Mouse (Mus musculus) hindbrain, postnatal 0 days (tissue): ENCODE results near the gene Slc6a16. TPM values are rescaled to one million over a fixed set of nuclear protein-coding genes. Genes with fewer than 3 reads are reported as not detected.

ENCODE experiments used
- ATAC-seq: fragments of 200-750 bp; cut with Nextera tagmentation; 2 replicates; pipeline ENCODE4 v1.8.0; 2017; ENCODE audit warnings: mild to moderate bottlenecking, moderate TSS enrichment, moderate library complexity
- DNase-seq: peaks from one replicate; pipeline ENCODE4 v3.0.0-alpha.2; 2015; ENCODE audit warnings: low spot score
- H3K27ac ChIP-seq: fragments of 300-500 bp; sonication (generic); 2 replicates; pipeline ENCODE4 v1.5.1; 2014; ENCODE audit warnings: mild to moderate bottlenecking
- H3K27me3 ChIP-seq: fragments of 300-500 bp; sonication (generic); 2 replicates; pipeline ENCODE4 v1.6.1; 2014; ENCODE audit warnings: low read length, mixed read lengths; ENCODE audit not compliant: insufficient read depth
- H3K36me3 ChIP-seq: fragments of 300-500 bp; sonication (generic); 2 replicates; pipeline ENCODE4 v1.6.1; 2014; ENCODE audit warnings: low read length, mixed read lengths; ENCODE audit not compliant: insufficient read depth
- H3K4me1 ChIP-seq: fragments of 300-500 bp; sonication (generic); 2 replicates; pipeline ENCODE4 v1.6.1; 2014; ENCODE audit warnings: antibody characterized with exemption, low read length, mixed read lengths; ENCODE audit not compliant: insufficient read depth
- H3K4me2 ChIP-seq: fragments of 300-500 bp; sonication (generic); 2 replicates; pipeline ENCODE4 v1.6.1; 2014; ENCODE audit warnings: low read depth, mild to moderate bottlenecking, low read length, moderate library complexity, mixed read lengths
- H3K4me3 ChIP-seq: fragments of 300-500 bp; sonication (generic); 2 replicates; pipeline ENCODE4 v1.5.1; 2014; ENCODE audit warnings: low read length
- H3K9ac ChIP-seq: fragments of 300-500 bp; sonication (generic); replicated peaks from 2 replicates; pipeline ENCODE4 v1.6.1; 2014; ENCODE audit warnings: mild to moderate bottlenecking, low read length, moderate library complexity, mixed read lengths
- H3K9me3 ChIP-seq: fragments of 300-500 bp; sonication (generic); 2 replicates; pipeline ENCODE4 v1.6.1; 2016; ENCODE audit warnings: low read length, mixed read lengths
- CTCF ChIP-seq: IDR thresholded peaks from 2 replicates; pipeline ENCODE4 v1.5.1; 2016; ENCODE audit warnings: antibody characterized with exemption, control low read depth, low read depth
- WGBS: fragments of 180-500 bp; shearing (Covaris S2); extraction: QIAGEN DNeasy Blood & Tissue Kit; methylation state at CpG from one replicate; pipeline ENCODE4 v1.1.7; 2014; 5-methylcytosine and 5-hydroxymethylcytosine counted together
- polyA plus RNA-seq: library from polyadenylated mRNA; unstranded; fragments of >200 nt; fragmentation: Nextera tagmentation; extraction: Ambion mirVana; gene quantifications from 2 replicates; pipeline ENCODE4 v1.2.1, GENCODE M21; 2015
- total RNA-seq: library from RNA; depleted of rRNA; stranded (reverse); fragments of >200 nt; gene quantifications from 2 replicates; pipeline ENCODE4 v1.2.3, GENCODE M21; 2014

The Slc6a16 gene
- total and polyA plus RNA-seq, 2 experiments from 2014 or later: 1.3 to 2.0 TPM

- Histone ChIP-seq H3K27me3 (no peaks in the 10 kb centered on the region), H3K9ac (peak within 1 kb of the TSS; percentile 33; the same call in 1 of the 2 replicates), H3K4me2 (peak within 1 kb of the TSS; percentile 57), H3K4me3 (peak within 1 kb of the TSS; percentile 41), H3K27ac (peak within 1 kb of the TSS; percentile 64; the same call in 1 of the 2 replicates), H3K9me3 (no peaks in the 10 kb centered on the region), H3K36me3 (no peaks in the 10 kb centered on the region), H3K4me1 (no peaks in the 10 kb centered on the region)
- no peak for TF ChIP-seq CTCF
- WGBS: 9% methylated on average over 44 of the region's 44 CpGs
- peak; percentile 98 for ATAC-seq
- DNase-seq: peak; percentile 99
Observed at GRCm38 (mm10) chr7:45204380-45205143, 36.3 kb upstream of the Slc6a16 start, which contains the start of gene Ccdc155. Gene Ccdc155, minus strand, starts transcription at chr7:45204892.

- ATAC-seq (no peak), DNase-seq (no peak)
- H3K4me2 ChIP-seq: no peak overlapping the region
- H3K27ac ChIP-seq: no peak overlapping the region
- no peaks in the 10 kb centered on the region for H3K36me3 ChIP-seq
- no peaks in the 10 kb centered on the region for H3K27me3 ChIP-seq
- H3K9ac ChIP-seq: no peak overlapping the region
- TF ChIP-seq CTCF: peak; percentile 34
- WGBS: 82% methylated on average over 6 of the region's 6 CpGs
- H3K4me3 ChIP-seq: no peak overlapping the region
- H3K9me3 ChIP-seq: no peaks in the 10 kb centered on the region
- no peaks in the 10 kb centered on the region for H3K4me1 ChIP-seq
Observed at GRCm38 (mm10) chr7:45208260-45208659, 32.6 kb upstream of the Slc6a16 start.

- no peak overlapping the region for H3K4me3 ChIP-seq
- 77% methylated on average over 10 of the region's 10 CpGs for WGBS
- ATAC-seq: no peak
Observed at GRCm38 (mm10) chr7:45211070-45211469, 29.8 kb upstream of the Slc6a16 start.

GRCm38 (mm10) chr7:45211851-45212251, 29.0 kb upstream of the Slc6a16 start, which contains the start of gene Dkkl1:
Gene Dkkl1, minus strand, starts transcription at chr7:45212147.
- 0 out of 2 replicates have a peak within 1 kb of the TSS, but pooled peaks have one; percentile 9 for H3K9ac ChIP-seq
- 9% methylated on average over 17 of the region's 17 CpGs for WGBS

More at GRCm38 (mm10) chr7:45211070-45211469, 29.8 kb upstream of the Slc6a16 start:
- Histone ChIP-seq H3K9ac (no peak overlapping the region), H3K27me3 (0 out of 2 replicates have a peak, but pooled peaks cover 5% of the 10 kb centered on the region), H3K36me3 (no peaks in the 10 kb centered on the region), H3K4me1 (peaks cover 6% of the 10 kb centered on the region; the same call in 1 of the 2 replicates), H3K27ac (no peak overlapping the region), H3K9me3 (no peaks in the 10 kb centered on the region), H3K4me2 (peak overlapping the region; percentile 35; the same call in 1 of the 2 replicates)
- no peak for TF ChIP-seq CTCF
- no peak for DNase-seq

GRCm38 (mm10) chr7:45212356-45212755, 28.5 kb upstream of the Slc6a16 start:
- H3K27ac ChIP-seq: no peak overlapping the region
- H3K36me3 ChIP-seq: no peaks in the 10 kb centered on the region
- no peak overlapping the region for H3K4me3 ChIP-seq
- no peak overlapping the region for H3K4me2 ChIP-seq
- H3K9ac ChIP-seq: no peak overlapping the region
- 0 out of 2 replicates have a peak, but pooled peaks cover 5% of the 10 kb centered on the region for H3K27me3 ChIP-seq
- peaks cover 14% of the 10 kb centered on the region; the same call in 1 of the 2 replicates for H3K4me1 ChIP-seq
- TF ChIP-seq CTCF: no peak
- no peaks in the 10 kb centered on the region for H3K9me3 ChIP-seq
- DNase-seq: no peak
- WGBS: 75% methylated on average over 7 of the region's 7 CpGs
- no peak for ATAC-seq

More at GRCm38 (mm10) chr7:45211851-45212251, 29.0 kb upstream of the Slc6a16 start, which contains the start of gene Dkkl1:
- H3K9me3 ChIP-seq: no peaks in the 10 kb centered on the region
- H3K4me1 ChIP-seq: peaks cover 10% of the 10 kb centered on the region; the same call in 1 of the 2 replicates
- H3K4me3 ChIP-seq: peak within 1 kb of the TSS; percentile 15
- H3K27ac ChIP-seq: no peak within 1 kb of the TSS
- DNase-seq: no peak
- ATAC-seq: no peak
- no peaks in the 10 kb centered on the region for H3K36me3 ChIP-seq
- peak within 1 kb of the TSS; percentile 35; the same call in 1 of the 2 replicates for H3K4me2 ChIP-seq
- 0 out of 2 replicates have a peak, but pooled peaks cover 5% of the 10 kb centered on the region for H3K27me3 ChIP-seq
- no peak for TF ChIP-seq CTCF

- Histone ChIP-seq H3K9me3 (no peaks in the 10 kb centered on the region), H3K4me1 (peaks cover 14% of the 10 kb centered on the region; the same call in 1 of the 2 replicates), H3K27ac (no peak overlapping the region), H3K36me3 (no peaks in the 10 kb centered on the region; the same call in 1 of the 2 replicates), H3K4me3 (no peak overlapping the region), H3K27me3 (0 out of 2 replicates have a peak, but pooled peaks cover 5% of the 10 kb centered on the region), H3K4me2 (no peak overlapping the region), H3K9ac (no peak overlapping the region)
- 67% methylated on average over 5 of the region's 5 CpGs for whole genome bisulfite sequencing
- no peak for ATAC-seq
- DNase-seq: no peak
- no peak for TF ChIP-seq CTCF
Observed at GRCm38 (mm10) chr7:45213708-45214107, 27.2 kb upstream of the Slc6a16 start.
